Mouse (Mus musculus): ENCODE measurements at regions not wholly inside any gene's neighbourhood (a gene's known extent, or its start where the extent isn't known, plus 50 kb on each side); places are given as distances from the start of the nearest gene placed in this dataset.
"Not testable (repeated sequence)": the region's sequence is repeated elsewhere in the genome, so short reads cannot be mapped to it uniquely, and the experiment has no call there.

- DNase-seq (ENCODE audit: low spot score) = not testable (repeated sequence)
These were observed 86.4 kb upstream of the Zfp746 start for GRCm38 (mm10) chr6:48172769-48173168.

- DNase-seq (ENCODE audit: low spot score) = peak; percentile 61
These were observed 50.5 kb upstream of the Zfp746 start for GRCm38 (mm10) chr6:48136851-48137250.

Measured in embryo, embryonic 10.5 days (tissue).